ENCODE assay signal across 8 mouse cellular contexts in the genomic region with DNA sequence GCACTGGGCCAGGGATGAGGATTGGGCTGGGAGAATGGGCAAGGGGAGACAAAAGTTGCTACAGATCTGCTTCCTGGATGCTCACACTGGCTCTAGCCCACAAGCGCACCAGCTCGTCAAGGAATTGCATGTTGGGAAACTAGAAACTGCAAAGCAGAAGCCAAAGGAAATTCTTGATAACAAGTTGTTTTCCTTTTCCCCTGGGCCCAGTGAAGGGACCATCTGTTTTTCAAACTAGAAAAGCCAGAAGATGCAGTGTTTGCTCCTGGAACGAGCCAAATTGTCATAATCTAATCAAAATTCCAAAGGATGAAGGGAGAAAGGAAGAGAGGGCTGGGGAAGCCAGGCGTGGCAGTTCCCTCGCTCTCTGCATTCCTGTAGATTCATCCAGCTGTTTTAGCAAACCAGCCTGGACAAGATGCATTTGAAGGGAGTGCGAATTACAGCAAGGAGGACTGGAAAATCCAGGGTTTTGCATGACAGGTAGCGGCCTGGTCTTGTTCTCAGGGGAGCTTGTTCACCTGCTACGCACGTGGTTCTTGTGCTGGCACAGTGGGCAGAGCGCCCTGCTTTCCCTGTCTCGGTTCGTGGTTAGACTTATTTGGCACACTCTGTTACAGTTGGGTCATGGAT.
DNase-seq lines count a peak whose midpoint lies in the region; ATAC-seq lines count a peak whose summit lies in the region.

No protein-coding gene starts in this region.

- H3K27me3 ChIP-seq in forebrain, embryonic 14.5 days (replicated peaks; ENCODE audit: control insufficient read depth, insufficient read depth, low read length): no peaks in the 10 kb centered on the region
- H3K27me3 ChIP-seq in intestine, embryonic 14.5 days (replicated peaks; ENCODE audit: control insufficient read depth, insufficient read depth, low read length): no peaks in the 10 kb centered on the region
- no peaks in the 10 kb centered on the region for H3K27me3 ChIP-seq in neural tube, embryonic 15.5 days (replicated peaks)

- peak overlapping the region; percentile 80 for H3K27ac ChIP-seq in forebrain, embryonic 14.5 days (ENCODE audit: low read depth, low read length)
- H3K27ac ChIP-seq in intestine, embryonic 14.5 days (ENCODE audit: low read depth): peak overlapping the region; percentile 69
- peak overlapping the region; percentile 60 for H3K27ac ChIP-seq in neural tube, embryonic 15.5 days (replicated peaks)

- ATAC-seq in forebrain, embryonic 14.5 days: peak; percentile 37; the same call in 1 of the 2 replicates
- no peak for ATAC-seq in intestine, embryonic 14.5 days (replicated peaks; ENCODE audit: low FRiP score, low TSS enrichment, low read depth)
- no peak for ATAC-seq in neural tube, embryonic 15.5 days (ENCODE audit: low FRiP score)

- peak overlapping the region; percentile 23; the same call in 1 of the 2 replicates for H3K4me2 ChIP-seq in forebrain, embryonic 14.5 days (ENCODE audit: low read length)
- no peak overlapping the region for H3K4me2 ChIP-seq in intestine, embryonic 14.5 days (ENCODE audit: low read length)
- H3K4me2 ChIP-seq in neural tube, embryonic 15.5 days: peak overlapping the region; percentile 4; the same call in 1 of the 2 replicates

- H3K9ac ChIP-seq in forebrain, embryonic 14.5 days (ENCODE audit: low read length): no peak overlapping the region; the same call in 1 of the 2 replicates
- 0 out of 2 replicates have a peak overlapping the region, but pooled peaks have one; percentile 3 for H3K9ac ChIP-seq in intestine, embryonic 14.5 days (ENCODE audit: low read length)
- H3K9ac ChIP-seq in neural tube, embryonic 15.5 days (replicated peaks): no peak overlapping the region

- WGBS in forebrain, embryonic 14.5 days: 34% methylated on average over 12 of the region's 12 CpGs
- WGBS in intestine, embryonic 14.5 days: 55% methylated on average over 12 of the region's 12 CpGs
- WGBS in neural tube, embryonic 15.5 days: 53% methylated on average over 12 of the region's 12 CpGs

- no peaks in the 10 kb centered on the region for H3K9me3 ChIP-seq in forebrain, embryonic 14.5 days (replicated peaks; ENCODE audit: control insufficient read depth, low read length)
- no peaks in the 10 kb centered on the region for H3K9me3 ChIP-seq in intestine, embryonic 14.5 days (ENCODE audit: control insufficient read depth, low read length)
- H3K9me3 ChIP-seq in neural tube, embryonic 15.5 days (replicated peaks): no peaks in the 10 kb centered on the region

- H3K36me3 ChIP-seq in forebrain, embryonic 14.5 days (ENCODE audit: control insufficient read depth, insufficient read depth, low read length): no peaks in the 10 kb centered on the region
- no peaks in the 10 kb centered on the region for H3K36me3 ChIP-seq in intestine, embryonic 14.5 days (ENCODE audit: control insufficient read depth, insufficient read depth, low read length)
- H3K36me3 ChIP-seq in neural tube, embryonic 15.5 days: no peaks in the 10 kb centered on the region

- peaks cover 26% of the 10 kb centered on the region for H3K4me1 ChIP-seq in forebrain, embryonic 14.5 days (ENCODE audit: control insufficient read depth, insufficient read depth, low read length)
- peaks cover 11% of the 10 kb centered on the region for H3K4me1 ChIP-seq in intestine, embryonic 14.5 days (replicated peaks; ENCODE audit: control insufficient read depth, insufficient read depth, low read length)
- H3K4me1 ChIP-seq in neural tube, embryonic 15.5 days: peaks cover 52% of the 10 kb centered on the region

- peak; percentile 36 for DNase-seq in adrenal gland, postnatal 14 days
- no peak for DNase-seq in adrenal gland, postnatal 4 days (ENCODE audit: low spot score in 2 of 2)
- peak; percentile 64 for DNase-seq in 3T3-L1 (ENCODE audit: low read depth, low spot score)
- DNase-seq in forebrain, embryonic 14.5 days (ENCODE audit: low spot score): peak; percentile 80
- DNase-seq in intestine, embryonic 14.5 days (ENCODE audit: low spot score): no peak
- DNase-seq in frontal cortex, adult 2 months (ENCODE audit: extremely low spot score in 1 of 2, low spot score in 1 of 2): no peak
- DNase-seq in thymus, postnatal 36 days: no peak

- no peak overlapping the region for H3K4me3 ChIP-seq in forebrain, embryonic 14.5 days (ENCODE audit: low read depth, low read length)
- H3K4me3 ChIP-seq in intestine, embryonic 14.5 days (ENCODE audit: low read depth, low read length): no peak overlapping the region
- no peak overlapping the region for H3K4me3 ChIP-seq in neural tube, embryonic 15.5 days (replicated peaks)

Comparison
In these comparisons a context has a peak if more than half of its experiments do, and no peak if none do; other contexts are left out.
1. DNase-seq: peak in adrenal gland, postnatal 14 days (single experiment), 3T3-L1 (single experiment) and forebrain, embryonic 14.5 days (single experiment); none in adrenal gland, postnatal 4 days (0 of 2), intestine, embryonic 14.5 days (single experiment), frontal cortex, adult 2 months (0 of 2) and thymus, postnatal 36 days (0 of 2).
2. Peak in every context shown above with its lines, with median percentiles within 50 percentile points of each other: H3K27ac ChIP-seq.